Mouse (Mus musculus): Measurements from ENCODE around the gene Zfyve28.

DNA sequence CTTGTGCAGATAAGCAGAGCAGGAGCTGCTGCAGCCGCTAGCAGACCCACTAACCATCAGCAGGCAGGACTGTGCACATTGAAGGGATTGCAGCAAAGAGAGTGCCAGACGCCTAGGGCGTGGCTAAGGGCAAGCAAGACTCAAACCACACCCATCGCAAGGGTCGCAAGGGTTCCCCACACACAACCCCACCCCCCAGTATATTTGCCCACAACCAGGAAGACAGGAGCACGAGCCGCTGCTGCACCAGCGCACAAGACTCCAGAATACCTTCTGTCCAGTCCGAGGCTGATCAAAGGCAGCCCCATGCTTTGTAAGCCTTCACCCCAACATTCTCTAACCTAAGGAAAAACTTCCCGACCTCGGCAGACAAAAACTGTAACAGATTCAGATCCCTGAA is 1.7 kb downstream of the Zfyve28 start:
- no peak for TF ChIP-seq CTCF (conservative IDR thresholded peaks at IDR 0.05; ENCODE audit: insufficient read depth, insufficient read length, low read depth, low read length)
- no peak for TF ChIP-seq POLR2A (IDR thresholded peaks at IDR 0.05; ENCODE audit: low read depth, low read length)
